Mouse (Mus musculus) midbrain, embryonic 13.5 days (tissue): ENCODE measurements around the gene Arl2bp. TPM values are rescaled to one million over a fixed set of nuclear protein-coding genes. Genes with fewer than 3 reads are reported as not detected.

Experiments
- ATAC-seq: fragments of 200-750 bp; cut with Nextera tagmentation; 2 replicates; pipeline ENCODE4 v1.8.0; 2017; ENCODE audit warnings: mild to moderate bottlenecking, moderate TSS enrichment, moderate library complexity
- H3K27ac ChIP-seq: fragments of 300-500 bp; sonication (generic); 2 replicates; pipeline ENCODE4 v1.5.1; 2015; ENCODE audit warnings: inconsistent platforms, mild to moderate bottlenecking, moderate library complexity
- H3K27me3 ChIP-seq: fragments of 300-500 bp; sonication (generic); 2 replicates; pipeline ENCODE4 v1.6.1; 2015; ENCODE audit warnings: mild to moderate bottlenecking, inconsistent platforms
- H3K36me3 ChIP-seq: fragments of 300-500 bp; sonication (generic); 2 replicates; pipeline ENCODE4 v1.6.1; 2015; ENCODE audit warnings: mild to moderate bottlenecking, inconsistent platforms
- H3K4me1 ChIP-seq: fragments of 300-500 bp; sonication (generic); replicated peaks from 2 replicates; pipeline ENCODE4 v1.6.1; 2015; ENCODE audit warnings: inconsistent platforms
- H3K4me2 ChIP-seq: fragments of 300-500 bp; sonication (generic); replicated peaks from 2 replicates; pipeline ENCODE4 v1.6.1; 2015; ENCODE audit warnings: moderate library complexity, mild to moderate bottlenecking, inconsistent platforms
- H3K4me3 ChIP-seq: fragments of 300-500 bp; sonication (generic); replicated peaks from 2 replicates; pipeline ENCODE4 v1.5.1; 2015; ENCODE audit warnings: mild to moderate bottlenecking, inconsistent platforms
- H3K9ac ChIP-seq: fragments of 300-500 bp; sonication (generic); replicated peaks from 2 replicates; pipeline ENCODE4 v1.6.1; 2015; ENCODE audit warnings: mild to moderate bottlenecking, inconsistent platforms
- H3K9me3 ChIP-seq: fragments of 300-500 bp; sonication (generic); 2 replicates; pipeline ENCODE4 v1.6.1; 2016; ENCODE audit warnings: mild to moderate bottlenecking, inconsistent platforms
- WGBS: fragments of 180-500 bp; shearing (Covaris S2); methylation state at CpG from one replicate; pipeline ENCODE4 v1.1.7; 2015; 5-methylcytosine and 5-hydroxymethylcytosine counted together
- polyA plus RNA-seq: library from polyadenylated mRNA; unstranded; fragments of >200 nt; fragmentation: Nextera tagmentation; extraction: Ambion mirVana; gene quantifications from 2 replicates; pipeline ENCODE4 v1.2.1, GENCODE M21; 2015

The Arl2bp gene
- polyA plus RNA-seq, 1 experiment from 2014 or later, result 256 TPM

- Histone ChIP-seq H3K27me3 (no peaks in the 10 kb centered on the region), H3K36me3 (no peaks in the 10 kb centered on the region), H3K4me2 (no peak overlapping the region), H3K4me3 (no peak overlapping the region), H3K27ac (no peak overlapping the region), H3K4me1 (no peaks in the 10 kb centered on the region), H3K9me3 (no peaks in the 10 kb centered on the region), H3K9ac (no peak overlapping the region; the same call in 1 of the 2 replicates)
- WGBS, result 75% methylated on average over 5 of the region's 5 CpGs
- ATAC-seq, result no peak
Observed at GRCm38 (mm10) chr8:94711160-94711718, 44.8 kb downstream of the Arl2bp start.

GRCm38 (mm10) chr8:94714556-94714955 is 48.2 kb downstream of the Arl2bp start:
- H3K4me2 ChIP-seq, result no peak overlapping the region
- WGBS, result 37% methylated on average over 5 of the region's 5 CpGs
- no peak for ATAC-seq

GRCm38 (mm10) chr8:94715871-94716270 is 49.5 kb downstream of the Arl2bp start:
- H3K4me1 ChIP-seq, result no peaks in the 10 kb centered on the region
- no peak overlapping the region for H3K9ac ChIP-seq
- H3K27ac ChIP-seq, result no peak overlapping the region
- no peaks in the 10 kb centered on the region for H3K9me3 ChIP-seq
- WGBS, result 89% methylated on average over 3 of the region's 3 CpGs
- H3K4me2 ChIP-seq, result no peak overlapping the region
- H3K27me3 ChIP-seq, result no peaks in the 10 kb centered on the region
- ATAC-seq, result no peak
- H3K4me3 ChIP-seq, result no peak overlapping the region
- no peaks in the 10 kb centered on the region for H3K36me3 ChIP-seq

More at GRCm38 (mm10) chr8:94714556-94714955, 48.2 kb downstream of the Arl2bp start:
- no peaks in the 10 kb centered on the region for H3K36me3 ChIP-seq
- no peak overlapping the region for H3K4me3 ChIP-seq
- no peak overlapping the region for H3K9ac ChIP-seq
- H3K9me3 ChIP-seq, result no peaks in the 10 kb centered on the region
- no peak overlapping the region for H3K27ac ChIP-seq
- H3K27me3 ChIP-seq, result no peaks in the 10 kb centered on the region
- no peaks in the 10 kb centered on the region for H3K4me1 ChIP-seq

GRCm38 (mm10) chr8:94716841-94717240 is 50.4 kb downstream of the Arl2bp start:
- H3K27me3 ChIP-seq, result no peaks in the 10 kb centered on the region
- WGBS, result 84% methylated on average over 1 of the region's 1 CpGs

More at GRCm38 (mm10) chr8:94716841-94717240, 50.4 kb downstream of the Arl2bp start:
- H3K4me1 ChIP-seq, result no peaks in the 10 kb centered on the region
- no peaks in the 10 kb centered on the region for H3K36me3 ChIP-seq
- H3K4me2 ChIP-seq, result no peak overlapping the region
- no peaks in the 10 kb centered on the region for H3K9me3 ChIP-seq
- no peak overlapping the region for H3K27ac ChIP-seq
- no peak overlapping the region for H3K9ac ChIP-seq
- no peak for ATAC-seq
- H3K4me3 ChIP-seq, result no peak overlapping the region

Other genes with a start within 250 kb of the Arl2bp start
- gene Nlrc5, start 232.2 kb upstream of the Arl2bp start, polyA plus RNA-seq, result 0.27 and 0.28 TPM in 2 replicates
- 9.8 and 12.3 TPM in 2 replicates for gene Cpne2, start 133.6 kb upstream of the Arl2bp start, polyA plus RNA-seq
- gene Rspry1, start 64.7 kb upstream of the Arl2bp start, polyA plus RNA-seq, result 56.6 and 57.3 TPM in 2 replicates
- 96.4 and 106 TPM in 2 replicates for gene Fam192a, start 64.6 kb upstream of the Arl2bp start, polyA plus RNA-seq
- gene Pllp, start 29.7 kb downstream of the Arl2bp start, polyA plus RNA-seq, result 0.21 and 0.43 TPM in 2 replicates
- gene Ccl22, start 79.0 kb downstream of the Arl2bp start, polyA plus RNA-seq, result not detected in 2 replicates
- 14.2 and 14.5 TPM in 2 replicates for gene Cx3cl1, start 105.4 kb downstream of the Arl2bp start, polyA plus RNA-seq
- gene Ccl17, start 143.9 kb downstream of the Arl2bp start, polyA plus RNA-seq, result 0.46 TPM in 1 of 2 replicates, not detected in the other
- 56.1 and 61.6 TPM in 2 replicates for gene Coq9, start 171.7 kb downstream of the Arl2bp start, polyA plus RNA-seq
- gene Ciapin1, start 171.8 kb downstream of the Arl2bp start, polyA plus RNA-seq, result 202 and 203 TPM in 2 replicates
- gene Polr2c, start 190.8 kb downstream of the Arl2bp start, polyA plus RNA-seq, result 133 and 140 TPM in 2 replicates
- gene Dok4, start 209.7 kb downstream of the Arl2bp start, polyA plus RNA-seq, result 51.2 and 54.5 TPM in 2 replicates